Mouse (Mus musculus) hindbrain, postnatal 0 days (tissue): ENCODE data around the gene Ptpn13. TPM values are rescaled to one million over a fixed set of nuclear protein-coding genes. Genes with fewer than 3 reads are reported as not detected.
A peak's percentile ranks its signal among the peaks of the same experiment; 100 is the strongest.

Source experiments
- ATAC-seq: fragments of 200-750 bp; cut with Nextera tagmentation; 2 replicates; pipeline ENCODE4 v1.8.0; 2017; ENCODE audit warnings: mild to moderate bottlenecking, moderate TSS enrichment, moderate library complexity
- DNase-seq: peaks from one replicate; pipeline ENCODE4 v3.0.0-alpha.2; 2015; ENCODE audit warnings: low spot score
- H3K27ac ChIP-seq: fragments of 300-500 bp; sonication (generic); 2 replicates; pipeline ENCODE4 v1.5.1; 2014; ENCODE audit warnings: mild to moderate bottlenecking
- H3K27me3 ChIP-seq: fragments of 300-500 bp; sonication (generic); 2 replicates; pipeline ENCODE4 v1.6.1; 2014; ENCODE audit warnings: low read length, mixed read lengths; ENCODE audit not compliant: insufficient read depth
- H3K36me3 ChIP-seq: fragments of 300-500 bp; sonication (generic); 2 replicates; pipeline ENCODE4 v1.6.1; 2014; ENCODE audit warnings: low read length, mixed read lengths; ENCODE audit not compliant: insufficient read depth
- H3K4me1 ChIP-seq: fragments of 300-500 bp; sonication (generic); 2 replicates; pipeline ENCODE4 v1.6.1; 2014; ENCODE audit warnings: antibody characterized with exemption, low read length, mixed read lengths; ENCODE audit not compliant: insufficient read depth
- H3K4me2 ChIP-seq: fragments of 300-500 bp; sonication (generic); 2 replicates; pipeline ENCODE4 v1.6.1; 2014; ENCODE audit warnings: low read depth, mild to moderate bottlenecking, low read length, moderate library complexity, mixed read lengths
- H3K4me3 ChIP-seq: fragments of 300-500 bp; sonication (generic); 2 replicates; pipeline ENCODE4 v1.5.1; 2014; ENCODE audit warnings: low read length
- H3K9ac ChIP-seq: fragments of 300-500 bp; sonication (generic); replicated peaks from 2 replicates; pipeline ENCODE4 v1.6.1; 2014; ENCODE audit warnings: mild to moderate bottlenecking, low read length, moderate library complexity, mixed read lengths
- H3K9me3 ChIP-seq: fragments of 300-500 bp; sonication (generic); 2 replicates; pipeline ENCODE4 v1.6.1; 2016; ENCODE audit warnings: low read length, mixed read lengths
- CTCF ChIP-seq: IDR thresholded peaks from 2 replicates; pipeline ENCODE4 v1.5.1; 2016; ENCODE audit warnings: antibody characterized with exemption, control low read depth, low read depth
- WGBS: fragments of 180-500 bp; shearing (Covaris S2); extraction: QIAGEN DNeasy Blood & Tissue Kit; methylation state at CpG from one replicate; pipeline ENCODE4 v1.1.7; 2014; 5-methylcytosine and 5-hydroxymethylcytosine counted together
- polyA plus RNA-seq: library from polyadenylated mRNA; unstranded; fragments of >200 nt; fragmentation: Nextera tagmentation; extraction: Ambion mirVana; gene quantifications from 2 replicates; pipeline ENCODE4 v1.2.1, GENCODE M21; 2015
- total RNA-seq: library from RNA; depleted of rRNA; stranded (reverse); fragments of >200 nt; gene quantifications from 2 replicates; pipeline ENCODE4 v1.2.3, GENCODE M21; 2014

Gene Ptpn13
- total and polyA plus RNA-seq, 2 experiments from 2014 or later = 2.8 to 12.9 TPM

DNA sequence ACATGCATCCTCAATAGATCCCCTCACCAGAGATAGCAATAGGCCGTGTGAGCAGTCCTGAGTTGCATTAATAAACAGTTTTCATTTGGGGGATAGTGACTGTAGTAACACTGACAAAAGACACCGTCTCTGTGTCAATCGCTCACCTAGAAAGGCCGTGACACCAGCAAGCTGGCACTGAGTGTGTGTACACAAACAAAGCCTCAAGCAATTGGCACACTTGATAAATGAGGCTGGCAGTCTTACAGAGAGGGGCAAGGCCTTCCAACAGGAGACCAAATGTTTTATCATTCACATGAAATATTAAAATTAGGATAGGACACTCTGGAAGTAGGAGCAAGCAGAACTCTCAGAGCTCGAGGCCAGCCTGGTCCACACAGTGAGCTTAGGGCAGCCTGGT is 197.3 kb downstream of the Ptpn13 start:
- WGBS = 53% methylated on average over 5 of the region's 5 CpGs
- Histone ChIP-seq H3K9me3 (no peaks in the 10 kb centered on the region), H3K36me3 (no peaks in the 10 kb centered on the region), H3K27me3 (no peaks in the 10 kb centered on the region), H3K27ac (no peak overlapping the region), H3K9ac (no peak overlapping the region), H3K4me1 (no peaks in the 10 kb centered on the region), H3K4me3 (no peak overlapping the region), H3K4me2 (no peak overlapping the region)
- no peak for TF ChIP-seq CTCF
- DNase-seq (no peak), ATAC-seq (no peak)

DNA sequence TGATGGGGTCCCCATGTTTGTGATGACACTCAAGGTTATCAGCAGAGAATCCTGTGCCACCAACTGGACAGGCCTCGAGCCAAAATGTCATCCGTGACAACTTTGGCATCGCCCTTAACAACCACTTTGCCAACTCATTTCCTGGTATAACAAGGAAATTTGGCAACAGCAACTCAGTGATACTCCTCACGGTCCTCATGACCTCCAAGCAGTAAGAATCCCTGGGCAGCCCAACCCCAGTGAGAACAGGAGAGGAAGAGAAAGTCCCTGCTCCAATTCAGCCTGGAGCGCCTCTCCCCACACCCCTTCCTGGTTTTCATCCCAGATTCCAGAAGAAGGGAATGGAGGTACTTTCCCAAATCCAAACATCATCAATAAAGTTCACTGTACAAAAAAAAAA is 199.8 kb downstream of the Ptpn13 start:
- 87% methylated on average over 5 of the region's 5 CpGs for WGBS
- ATAC-seq (no peak), DNase-seq (no peak)
- no peaks in the 10 kb centered on the region for H3K9me3 ChIP-seq
- H3K9ac ChIP-seq = no peak overlapping the region
- no peak for TF ChIP-seq CTCF
- H3K27ac ChIP-seq = no peak overlapping the region
- H3K36me3 ChIP-seq = no peaks in the 10 kb centered on the region
- no peaks in the 10 kb centered on the region; the same call in none of the 2 replicates for H3K4me1 ChIP-seq
- H3K27me3 ChIP-seq = no peaks in the 10 kb centered on the region
- H3K4me2 ChIP-seq = no peak overlapping the region
- no peak overlapping the region for H3K4me3 ChIP-seq

DNA sequence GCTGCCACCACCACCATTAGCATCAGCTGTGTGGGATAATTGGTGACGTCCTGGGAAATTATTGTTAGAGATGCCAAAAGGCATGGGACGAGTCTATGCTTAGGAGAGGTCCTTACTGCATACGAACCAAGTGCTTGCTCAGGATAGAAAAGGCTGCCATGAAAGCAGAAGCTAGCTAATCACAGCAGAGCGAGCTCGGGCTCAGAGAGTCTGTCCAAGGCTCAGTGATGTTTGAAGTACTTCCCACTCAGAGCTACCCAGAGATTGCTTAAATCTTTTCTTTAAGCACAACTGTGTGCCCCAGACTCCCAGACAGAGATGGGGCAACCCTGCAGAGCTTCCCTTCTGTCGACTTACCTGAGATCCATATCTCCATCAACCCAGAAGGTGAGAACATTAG is 203.5 kb downstream of the Ptpn13 start:
- ATAC-seq (no peak), DNase-seq (no peak)
- Histone ChIP-seq H3K27me3 (no peaks in the 10 kb centered on the region), H3K27ac (no peak overlapping the region), H3K36me3 (no peaks in the 10 kb centered on the region), H3K9ac (no peak overlapping the region), H3K4me1 (no peaks in the 10 kb centered on the region; the same call in none of the 2 replicates), H3K4me2 (no peak overlapping the region), H3K4me3 (no peak overlapping the region), H3K9me3 (no peaks in the 10 kb centered on the region)
- WGBS = 77% methylated on average over 6 of the region's 6 CpGs
- no peak for TF ChIP-seq CTCF

DNA sequence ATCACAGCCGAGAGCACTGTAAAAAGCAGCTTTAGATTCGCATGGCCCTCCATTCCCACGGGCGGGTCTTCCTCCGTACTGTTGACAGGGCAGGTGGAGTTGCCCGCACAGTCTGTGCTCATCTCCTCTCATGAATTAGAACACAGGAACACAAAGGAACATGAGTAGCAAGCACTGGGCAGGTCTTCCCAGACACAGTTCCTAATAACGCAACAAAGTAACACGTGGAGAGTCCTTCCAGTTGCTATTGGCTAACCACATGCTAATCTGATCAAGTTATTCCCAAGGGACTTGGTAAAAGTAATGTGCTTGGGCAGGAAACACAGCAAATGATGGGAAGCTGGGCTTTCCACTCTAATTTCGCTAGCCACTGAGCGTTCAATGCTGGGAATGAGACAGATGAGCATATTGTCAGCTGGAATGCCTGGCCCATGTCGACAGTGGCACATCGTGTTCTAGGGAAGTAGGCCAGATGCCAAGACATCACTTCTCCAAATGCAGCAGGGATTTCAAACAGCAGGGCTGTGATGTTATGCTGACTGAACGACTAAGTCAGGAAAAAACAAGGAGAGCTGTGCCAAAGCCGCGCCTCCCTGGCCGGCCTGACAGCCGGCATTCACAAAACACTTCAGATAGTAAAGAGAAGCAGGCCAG is 204.2 kb downstream of the Ptpn13 start, which contains the start of gene Slc10a6:
Gene Slc10a6, minus strand, starts transcription at position 293 of the 654 bp plus-strand sequence.
- DNase-seq (peak; percentile 85), ATAC-seq (peak; percentile 91)
- peak; percentile 2; the same call in 1 of the 2 replicates for TF ChIP-seq CTCF
- H3K4me1 ChIP-seq = no peaks in the 10 kb centered on the region; the same call in none of the 2 replicates
- no peaks in the 10 kb centered on the region for H3K9me3 ChIP-seq
- no peak within 1 kb of the TSS for H3K9ac ChIP-seq
- 43% methylated on average over 17 of the region's 17 CpGs for WGBS
- H3K27ac ChIP-seq = peak within 1 kb of the TSS; percentile 26; the same call in 1 of the 2 replicates
- no peak within 1 kb of the TSS for H3K4me3 ChIP-seq
- H3K27me3 ChIP-seq = no peaks in the 10 kb centered on the region
- H3K4me2 ChIP-seq = 0 out of 2 replicates have a peak within 1 kb of the TSS, but pooled peaks have one; percentile 17
- no peaks in the 10 kb centered on the region for H3K36me3 ChIP-seq

DNA sequence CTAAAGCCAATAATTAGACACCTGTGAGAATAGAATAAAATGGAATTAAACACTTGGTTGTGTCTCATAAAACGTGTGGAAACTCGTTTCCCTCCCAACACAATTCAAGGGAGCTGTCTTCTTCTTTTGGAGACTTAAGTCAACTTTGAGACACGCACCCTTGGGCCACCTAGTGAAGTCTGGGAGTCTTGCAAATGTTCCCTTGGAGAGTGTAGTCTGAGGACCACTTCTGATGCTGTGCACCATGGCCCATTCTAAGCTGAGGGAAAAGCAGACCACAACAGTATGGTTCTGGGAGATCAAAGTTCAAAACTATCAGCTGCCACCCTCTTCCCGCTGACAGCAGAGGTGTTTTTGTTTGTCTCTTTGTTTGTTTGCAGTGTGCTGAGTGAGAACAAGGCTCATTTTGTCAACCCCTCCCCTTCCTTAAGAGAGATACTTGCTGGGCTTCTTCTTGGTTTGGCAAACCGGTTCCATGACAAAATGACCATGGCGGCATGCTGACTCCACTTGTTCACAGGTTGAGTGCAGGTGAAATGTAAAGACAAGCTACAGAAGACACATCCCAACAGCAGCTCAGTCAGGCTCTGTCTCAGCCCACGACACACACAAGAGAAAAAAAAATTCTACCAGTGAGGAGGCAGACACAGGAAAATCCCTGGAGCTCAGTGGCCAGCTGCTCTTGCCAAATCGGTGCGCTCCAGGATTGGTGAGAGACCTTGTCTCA is 205.0 kb downstream of the Ptpn13 start:
- 62% methylated on average over 9 of the region's 9 CpGs for WGBS
- Histone ChIP-seq H3K27ac (peak overlapping the region; percentile 26; the same call in 1 of the 2 replicates), H3K9me3 (no peaks in the 10 kb centered on the region), H3K9ac (no peak overlapping the region), H3K4me3 (no peak overlapping the region), H3K36me3 (no peaks in the 10 kb centered on the region), H3K27me3 (no peaks in the 10 kb centered on the region), H3K4me1 (no peaks in the 10 kb centered on the region; the same call in none of the 2 replicates), H3K4me2 (0 out of 2 replicates have a peak overlapping the region, but pooled peaks have one; percentile 17)
- ATAC-seq = no peak; the same call in 1 of the 2 replicates
- no peak for DNase-seq
- no peak for TF ChIP-seq CTCF

DNA sequence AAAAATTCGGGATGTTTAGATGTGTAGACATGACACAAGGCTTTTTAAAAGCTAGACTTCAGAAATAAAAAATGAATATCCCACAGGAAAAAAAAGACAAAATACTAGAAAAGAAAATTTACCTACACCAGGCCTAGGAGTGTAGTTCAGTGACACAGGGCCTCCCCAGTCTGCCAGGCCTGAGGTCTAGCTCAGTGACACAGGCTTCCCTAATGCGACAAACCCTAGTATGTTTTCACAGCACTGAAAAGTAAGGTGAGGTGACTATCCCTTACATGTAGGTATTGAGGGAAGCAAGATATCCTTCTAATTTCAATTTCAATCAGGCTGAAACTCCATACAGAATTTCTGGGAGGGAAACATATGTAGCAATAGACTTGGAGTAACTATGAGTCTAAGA is 212.2 kb downstream of the Ptpn13 start:
- TF ChIP-seq CTCF = no peak
- H3K9me3 ChIP-seq = no peaks in the 10 kb centered on the region
- no peak overlapping the region for H3K4me2 ChIP-seq
- DNase-seq (no peak), ATAC-seq (no peak)
- H3K27me3 ChIP-seq = no peaks in the 10 kb centered on the region
- WGBS = 91% methylated on average over 2 of the region's 2 CpGs
- no peaks in the 10 kb centered on the region for H3K36me3 ChIP-seq
- no peak overlapping the region for H3K27ac ChIP-seq
- no peak overlapping the region for H3K4me3 ChIP-seq
- H3K9ac ChIP-seq = no peak overlapping the region
- H3K4me1 ChIP-seq = no peaks in the 10 kb centered on the region

DNA sequence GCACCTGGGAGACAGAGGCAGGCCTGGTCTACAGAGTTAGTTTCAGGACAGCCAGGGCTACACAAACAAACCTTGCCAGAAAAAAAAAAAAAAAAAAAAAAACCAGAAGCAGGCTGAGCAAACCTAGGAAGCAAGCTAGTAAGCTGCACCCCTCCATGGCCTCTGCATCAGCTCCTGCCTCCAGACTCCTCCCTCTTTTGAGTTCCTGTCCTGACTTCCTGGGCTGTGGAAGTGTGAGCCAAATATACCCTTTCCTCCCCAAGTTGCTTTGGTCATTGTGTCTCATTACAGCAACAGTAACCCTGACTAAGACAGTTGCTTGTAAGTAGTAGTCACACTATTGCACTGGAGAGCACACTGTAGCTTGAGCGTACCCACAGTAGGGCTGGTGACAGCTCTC is 219.2 kb downstream of the Ptpn13 start:
- Histone ChIP-seq H3K4me3 (no peak overlapping the region), H3K36me3 (no peaks in the 10 kb centered on the region), H3K9ac (no peak overlapping the region), H3K9me3 (no peaks in the 10 kb centered on the region), H3K27ac (no peak overlapping the region), H3K27me3 (no peaks in the 10 kb centered on the region), H3K4me2 (no peak overlapping the region), H3K4me1 (no peaks in the 10 kb centered on the region)
- TF ChIP-seq CTCF = no peak
- ATAC-seq (no peak), DNase-seq (no peak)
- 91% methylated on average over 1 of the region's 1 CpGs for WGBS
